13 mouse cellular contexts compared by ENCODE assay signal in genomic region chrX:5469165-5469564, GRCm38 (mm10). TPM values are rescaled to one million over a fixed set of nuclear protein-coding genes. Genes with fewer than 3 reads are reported as not detected.
DNase-seq lines count a peak whose midpoint lies in the region; ATAC-seq and TF ChIP-seq lines count a peak whose summit lies in the region.
"Had no signal": no experiment of that assay in that cellular context is flagged by ENCODE, and none has a peak within 500 bp of the region (broad histone marks: within the 10 kb centered on the region; RNA-seq: fewer than 3 reads in every experiment).

Gene Mycs, minus strand, starts transcription at chrX:5469265.

- H3K27me3 ChIP-seq in kidney, embryonic 16.5 days (ENCODE audit: insufficient read depth, low read length) = no peaks in the 10 kb centered on the region; the same call in 1 of the 2 replicates
- H3K27me3 ChIP-seq in forebrain, embryonic 10.5 days (ENCODE audit: poor library complexity, severe bottlenecking) = peaks cover 14% of the 10 kb centered on the region
- no peaks in the 10 kb centered on the region for H3K27me3 ChIP-seq in hindbrain, postnatal 0 days (ENCODE audit: insufficient read depth, low read length)
- no peaks in the 10 kb centered on the region for H3K27me3 ChIP-seq in neural tube, embryonic 15.5 days (replicated peaks)
- H3K27me3 ChIP-seq in liver, embryonic 12.5 days (replicated peaks) = peaks cover 10% of the 10 kb centered on the region; the same call in 1 of the 2 replicates

- no peak for ATAC-seq in kidney, embryonic 16.5 days (ENCODE audit: low FRiP score, low TSS enrichment)
- ATAC-seq in hindbrain, postnatal 0 days = no peak
- ATAC-seq in neural tube, embryonic 15.5 days (ENCODE audit: low FRiP score) = no peak
- ATAC-seq in liver, embryonic 12.5 days = no peak

- no peak within 1 kb of the TSS for H3K27ac ChIP-seq in kidney, embryonic 16.5 days (ENCODE audit: low read length)
- H3K27ac ChIP-seq in forebrain, embryonic 10.5 days = no peak within 1 kb of the TSS
- H3K27ac ChIP-seq in hindbrain, postnatal 0 days = no peak within 1 kb of the TSS
- H3K27ac ChIP-seq in neural tube, embryonic 15.5 days (replicated peaks) = no peak within 1 kb of the TSS
- no peak within 1 kb of the TSS for H3K27ac ChIP-seq in liver, embryonic 12.5 days

- no peak within 1 kb of the TSS for H3K4me3 ChIP-seq in kidney, embryonic 16.5 days (ENCODE audit: low read length)
- peak within 1 kb of the TSS; percentile 40 for H3K4me3 ChIP-seq in forebrain, embryonic 10.5 days
- peak within 1 kb of the TSS; percentile 29 for H3K4me3 ChIP-seq in hindbrain, postnatal 0 days (ENCODE audit: low read length)
- peak within 1 kb of the TSS; percentile 33 for H3K4me3 ChIP-seq in neural tube, embryonic 15.5 days (replicated peaks)
- no peak within 1 kb of the TSS for H3K4me3 ChIP-seq in liver, embryonic 12.5 days

- H3K36me3 ChIP-seq in kidney, embryonic 16.5 days (ENCODE audit: insufficient read depth, low read length) = no peaks in the 10 kb centered on the region
- H3K36me3 ChIP-seq in forebrain, embryonic 10.5 days (replicated peaks) = no peaks in the 10 kb centered on the region
- H3K36me3 ChIP-seq in hindbrain, postnatal 0 days (ENCODE audit: insufficient read depth, low read length) = no peaks in the 10 kb centered on the region
- H3K36me3 ChIP-seq in neural tube, embryonic 15.5 days = no peaks in the 10 kb centered on the region
- H3K36me3 ChIP-seq in liver, embryonic 12.5 days = no peaks in the 10 kb centered on the region

- H3K9me3 ChIP-seq in kidney, embryonic 16.5 days (ENCODE audit: low read length) = 0 out of 2 replicates have a peak, but pooled peaks cover 5% of the 10 kb centered on the region
- H3K9me3 ChIP-seq in forebrain, embryonic 10.5 days = peaks cover 9% of the 10 kb centered on the region; the same call in 1 of the 2 replicates
- no peaks in the 10 kb centered on the region for H3K9me3 ChIP-seq in hindbrain, postnatal 0 days (ENCODE audit: low read length)
- H3K9me3 ChIP-seq in neural tube, embryonic 15.5 days (replicated peaks) = no peaks in the 10 kb centered on the region
- no peaks in the 10 kb centered on the region for H3K9me3 ChIP-seq in liver, embryonic 12.5 days (replicated peaks)

- TF ChIP-seq CTCF in hindbrain, postnatal 0 days (IDR thresholded peaks at IDR 0.05; ENCODE audit: low read depth) = no peak

- H3K4me1 ChIP-seq in kidney, embryonic 16.5 days (ENCODE audit: insufficient read depth, low read length) = no peaks in the 10 kb centered on the region
- no peaks in the 10 kb centered on the region for H3K4me1 ChIP-seq in forebrain, embryonic 10.5 days
- no peaks in the 10 kb centered on the region for H3K4me1 ChIP-seq in hindbrain, postnatal 0 days (ENCODE audit: insufficient read depth, low read length)
- no peaks in the 10 kb centered on the region for H3K4me1 ChIP-seq in neural tube, embryonic 15.5 days
- no peaks in the 10 kb centered on the region for H3K4me1 ChIP-seq in liver, embryonic 12.5 days

- WGBS in kidney, embryonic 16.5 days = 82% methylated on average over 3 of the region's 3 CpGs
- 75% methylated on average over 3 of the region's 3 CpGs for WGBS in forebrain, embryonic 10.5 days
- WGBS in hindbrain, postnatal 0 days = 87% methylated on average over 3 of the region's 3 CpGs
- WGBS in neural tube, embryonic 15.5 days = 88% methylated on average over 3 of the region's 3 CpGs
- WGBS in liver, embryonic 12.5 days (ENCODE audit: insufficient replicate concordance) = 61% methylated on average over 3 of the region's 3 CpGs

- DNase-seq in kidney, postnatal 14 days = no peak
- no peak for DNase-seq in forebrain, embryonic 10.5 days (ENCODE audit: extremely low spot score, low spot score)
- no peak for DNase-seq in hindbrain, postnatal 0 days (ENCODE audit: low spot score)
- DNase-seq in urinary bladder, adult 18-20 months (ENCODE audit: low spot score in 2 of 2) = no peak
- DNase-seq in c-Kit-positive CD71-positive TER-119-positive erythroid progenitor cells, embryonic 14.5 days (ENCODE audit: low spot score) = no peak
- DNase-seq: cerebellum, adult 8-10 months; thymus, adult 2 months had no signal

- no peak within 1 kb of the TSS for H3K9ac ChIP-seq in kidney, embryonic 16.5 days (replicated peaks; ENCODE audit: low read length)
- no peak within 1 kb of the TSS for H3K9ac ChIP-seq in hindbrain, postnatal 0 days (replicated peaks; ENCODE audit: low read length)
- H3K9ac ChIP-seq in neural tube, embryonic 15.5 days (replicated peaks) = no peak within 1 kb of the TSS
- no peak within 1 kb of the TSS for H3K9ac ChIP-seq in liver, embryonic 12.5 days

- H3K4me2 ChIP-seq in kidney, embryonic 16.5 days (replicated peaks; ENCODE audit: low read depth, low read length) = 0 out of 2 replicates have a peak within 1 kb of the TSS, but pooled peaks have one; percentile 15
- H3K4me2 ChIP-seq in hindbrain, postnatal 0 days (ENCODE audit: low read depth, low read length) = peak within 1 kb of the TSS; percentile 46
- H3K4me2 ChIP-seq in neural tube, embryonic 15.5 days = peak within 1 kb of the TSS; percentile 57
- H3K4me2 ChIP-seq in liver, embryonic 12.5 days = no peak within 1 kb of the TSS

RNA-seq across cellular contexts. Expression of gene Mycs, which starts in this region (rescaled TPM):
- not detected in 2 replicates for polyA plus RNA-seq in kidney, embryonic 16.5 days (2015; fragmentation: Nextera tagmentation; extraction: Ambion mirVana)
- polyA plus RNA-seq in forebrain, embryonic 10.5 days (2016; fragmentation: Nextera tagmentation; extraction: Ambion mirVana) = not detected in 2 replicates
- not detected in 2 replicates for total RNA-seq in hindbrain, postnatal 0 days (2014; rRNA removed)
- polyA plus RNA-seq in hindbrain, postnatal 0 days (2015; fragmentation: Nextera tagmentation; extraction: Ambion mirVana) = 0.08 TPM in 1 of 2 replicates, not detected in the other
- polyA plus RNA-seq in neural tube, embryonic 15.5 days (2015; fragmentation: Nextera tagmentation; extraction: Ambion mirVana) = 0.18 TPM in 1 of 2 replicates, not detected in the other
- not detected in 2 replicates for polyA plus RNA-seq in liver, embryonic 12.5 days (2016; fragmentation: Nextera tagmentation; extraction: Ambion mirVana)
- total RNA-seq: granulocyte monocyte progenitor cell, adult 5-6 weeks; liver, adult 2 months; megakaryocyte-erythroid progenitor cell, adult 5-6 weeks had no signal
- polyA plus RNA-seq: liver, adult 2 months; thymus, adult 2 months had no signal

Comparison
In these comparisons a context has a peak if more than half of its experiments do, and no peak if none do; other contexts are left out.
1. H3K4me3 ChIP-seq: peak in forebrain, embryonic 10.5 days (single experiment), hindbrain, postnatal 0 days (single experiment) and neural tube, embryonic 15.5 days (single experiment); none in kidney, embryonic 16.5 days (single experiment) and liver, embryonic 12.5 days (single experiment).